Mouse (Mus musculus) layer of hippocampus, adult 11-12 months (tissue): ENCODE data around the gene Mbnl1.

Experiments
- DNase-seq: peaks from one replicate; pipeline ENCODE4 v3.0.0; 2022; ENCODE audit warnings: low spot score

Mbnl1 gene

GRCm38 (mm10) chr3:60519337-60519736 is 46.7 kb downstream of the Mbnl1 start:
- no peak for DNase-seq

- no peak for DNase-seq
Observed at GRCm38 (mm10) chr3:60524127-60524526, 51.5 kb downstream of the Mbnl1 start.

- DNase-seq: no peak
Observed at GRCm38 (mm10) chr3:60531286-60531685, 58.7 kb downstream of the Mbnl1 start.

GRCm38 (mm10) chr3:60531826-60532225 is 59.2 kb downstream of the Mbnl1 start:
- DNase-seq: no peak

- no peak for DNase-seq
Observed at GRCm38 (mm10) chr3:60535224-60535623, 62.6 kb downstream of the Mbnl1 start.

GRCm38 (mm10) chr3:60537063-60537462 is 64.4 kb downstream of the Mbnl1 start:
- DNase-seq: no peak

- DNase-seq: no peak
Observed at GRCm38 (mm10) chr3:60538214-60538971, 65.8 kb downstream of the Mbnl1 start.

- DNase-seq: no peak
Observed at GRCm38 (mm10) chr3:60541121-60541520, 68.5 kb downstream of the Mbnl1 start.

- no peak for DNase-seq
Observed at GRCm38 (mm10) chr3:60546196-60546595, 73.6 kb downstream of the Mbnl1 start.

GRCm38 (mm10) chr3:60546904-60547303 is 74.3 kb downstream of the Mbnl1 start:
- DNase-seq: no peak

- no peak for DNase-seq
Observed at GRCm38 (mm10) chr3:60550492-60550891, 77.9 kb downstream of the Mbnl1 start.

GRCm38 (mm10) chr3:60551650-60552049 is 79.0 kb downstream of the Mbnl1 start:
- DNase-seq: no peak

GRCm38 (mm10) chr3:60553011-60553410 is 80.4 kb downstream of the Mbnl1 start:
- DNase-seq: no peak

- no peak for DNase-seq
Observed at GRCm38 (mm10) chr3:60556596-60556995, 84.0 kb downstream of the Mbnl1 start.

- DNase-seq: no peak
Observed at GRCm38 (mm10) chr3:60558252-60558862, 85.7 kb downstream of the Mbnl1 start.

GRCm38 (mm10) chr3:60559762-60560161 is 87.1 kb downstream of the Mbnl1 start:
- DNase-seq: no peak

- no peak for DNase-seq
Observed at GRCm38 (mm10) chr3:60563529-60564243, 91.1 kb downstream of the Mbnl1 start.

- DNase-seq: no peak
Observed at GRCm38 (mm10) chr3:60564244-60564643, 91.6 kb downstream of the Mbnl1 start.

GRCm38 (mm10) chr3:60565204-60565603 is 92.6 kb downstream of the Mbnl1 start:
- DNase-seq: no peak

GRCm38 (mm10) chr3:60565950-60566349 is 93.3 kb downstream of the Mbnl1 start:
- no peak for DNase-seq

GRCm38 (mm10) chr3:60568171-60568684 is 95.6 kb downstream of the Mbnl1 start:
- DNase-seq: no peak

- no peak for DNase-seq
Observed at GRCm38 (mm10) chr3:60568801-60569568, 96.4 kb downstream of the Mbnl1 start.
